Mouse (Mus musculus) neural tube, embryonic 15.5 days (tissue): ENCODE data around the gene Rnf11. TPM values are rescaled to one million over a fixed set of nuclear protein-coding genes. Genes with fewer than 3 reads are reported as not detected.

Source experiments
- ATAC-seq: fragments of 200-750 bp; cut with Nextera tagmentation; 2 replicates; pipeline ENCODE4 v1.8.0; 2017; ENCODE audit warnings: mild to moderate bottlenecking, moderate TSS enrichment, moderate library complexity; ENCODE audit not compliant: low FRiP score
- H3K27ac ChIP-seq: fragments of 300-500 bp; sonication (generic); replicated peaks from 2 replicates; pipeline ENCODE4 v1.5.1; 2015; ENCODE audit warnings: mild to moderate bottlenecking, inconsistent platforms
- H3K27me3 ChIP-seq: fragments of 300-500 bp; sonication (generic); replicated peaks from 2 replicates; pipeline ENCODE4 v1.6.1; 2015; ENCODE audit warnings: inconsistent platforms
- H3K36me3 ChIP-seq: fragments of 300-500 bp; sonication (generic); 2 replicates; pipeline ENCODE4 v1.6.1; 2015; ENCODE audit warnings: inconsistent platforms
- H3K4me1 ChIP-seq: fragments of 300-500 bp; sonication (generic); 2 replicates; pipeline ENCODE4 v1.6.1; 2015; ENCODE audit warnings: inconsistent platforms
- H3K4me2 ChIP-seq: fragments of 300-500 bp; sonication (generic); 2 replicates; pipeline ENCODE4 v1.6.1; 2015; ENCODE audit warnings: inconsistent platforms, mild to moderate bottlenecking, moderate library complexity
- H3K4me3 ChIP-seq: fragments of 300-500 bp; sonication (generic); replicated peaks from 2 replicates; pipeline ENCODE4 v1.5.1; 2015; ENCODE audit warnings: mild to moderate bottlenecking, inconsistent platforms
- H3K9ac ChIP-seq: fragments of 300-500 bp; sonication (generic); replicated peaks from 2 replicates; pipeline ENCODE4 v1.6.1; 2015; ENCODE audit warnings: mild to moderate bottlenecking, inconsistent platforms
- H3K9me3 ChIP-seq: fragments of 300-500 bp; sonication (generic); replicated peaks from 2 replicates; pipeline ENCODE4 v1.6.1; 2016; ENCODE audit warnings: inconsistent platforms
- WGBS: fragments of 180-500 bp; shearing (Covaris S2); methylation state at CpG from one replicate; pipeline ENCODE4 v1.1.7; 2015; ENCODE audit warnings: mixed read lengths; 5-methylcytosine and 5-hydroxymethylcytosine counted together
- polyA plus RNA-seq: library from polyadenylated mRNA; unstranded; fragments of >200 nt; fragmentation: Nextera tagmentation; extraction: Ambion mirVana; gene quantifications from 2 replicates; pipeline ENCODE4 v1.2.1, GENCODE M21; 2015

Rnf11 gene
- polyA plus RNA-seq, 1 experiment from 2014 or later, result 67.8 TPM

DNA sequence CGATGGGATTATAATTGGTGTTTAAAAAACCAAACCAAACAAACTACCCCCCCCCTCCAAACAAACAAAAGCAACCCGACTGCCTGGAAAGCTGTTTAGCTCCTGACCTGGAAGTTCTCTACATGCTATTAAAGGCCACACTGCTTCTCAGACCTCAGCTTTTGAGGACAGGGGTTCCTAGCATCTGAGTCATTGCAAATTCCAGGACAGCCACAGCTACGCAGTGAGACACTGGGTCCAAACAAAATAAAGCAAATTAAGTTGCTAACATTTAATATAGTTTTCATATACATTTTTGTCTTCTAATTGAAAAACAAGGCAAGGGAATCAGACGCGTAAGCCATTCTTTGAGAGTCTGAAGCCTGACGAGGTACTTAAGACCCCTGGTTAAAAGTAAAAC is 40.1 kb downstream of the Rnf11 start:
- Histone ChIP-seq H3K36me3 (no peaks in the 10 kb centered on the region), H3K4me1 (no peaks in the 10 kb centered on the region), H3K27me3 (no peaks in the 10 kb centered on the region), H3K9ac (no peak overlapping the region), H3K4me3 (no peak overlapping the region), H3K27ac (no peak overlapping the region), H3K9me3 (no peaks in the 10 kb centered on the region), H3K4me2 (no peak overlapping the region)
- WGBS, result 82% methylated on average over 6 of the region's 6 CpGs
- ATAC-seq, result no peak

DNA sequence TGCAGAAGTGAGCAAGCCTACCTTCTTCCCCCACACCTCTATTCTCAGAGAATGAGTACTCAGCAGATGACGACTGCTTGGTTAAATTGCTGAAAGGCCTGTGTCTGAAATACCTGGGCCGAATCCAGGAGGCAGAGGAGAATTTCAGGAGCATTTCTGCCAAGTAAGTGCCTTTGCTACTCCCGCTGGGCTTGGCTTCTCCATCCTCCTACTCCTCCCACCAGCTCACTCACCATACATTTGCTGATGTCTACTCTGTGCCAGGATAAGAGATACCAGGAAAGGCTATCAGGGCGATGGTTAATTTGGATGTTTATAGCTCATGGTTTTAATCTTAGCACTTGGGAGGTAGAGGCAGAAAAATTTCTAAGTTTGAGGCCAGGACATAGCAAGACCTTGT is 41.9 kb downstream of the Rnf11 start:
- no peaks in the 10 kb centered on the region for H3K9me3 ChIP-seq
- H3K4me1 ChIP-seq, result no peaks in the 10 kb centered on the region
- 87% methylated on average over 4 of the region's 4 CpGs for WGBS
- H3K4me2 ChIP-seq, result no peak overlapping the region
- H3K36me3 ChIP-seq, result no peaks in the 10 kb centered on the region
- no peak overlapping the region for H3K27ac ChIP-seq
- H3K9ac ChIP-seq, result no peak overlapping the region
- no peak for ATAC-seq
- no peak overlapping the region for H3K4me3 ChIP-seq
- no peaks in the 10 kb centered on the region for H3K27me3 ChIP-seq

DNA sequence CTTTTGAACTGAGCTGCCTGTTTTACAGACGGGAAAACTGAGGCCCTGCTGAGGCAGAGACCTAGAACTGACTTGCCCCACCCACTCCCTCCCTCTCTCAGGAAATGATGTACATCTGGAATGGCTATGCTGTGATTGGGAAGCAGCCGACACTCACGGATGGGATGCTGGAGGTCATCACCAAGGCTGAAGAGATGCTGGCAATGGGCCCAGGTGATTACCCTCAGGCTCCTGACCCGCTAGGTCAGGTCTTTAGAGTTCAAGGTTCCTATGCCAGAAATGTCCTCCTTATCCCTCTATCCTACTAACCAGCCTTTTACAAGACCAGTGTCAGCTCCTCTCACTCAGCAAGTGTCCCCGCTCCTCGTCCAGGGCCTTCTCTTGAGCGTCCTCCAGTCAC is 42.4 kb downstream of the Rnf11 start:
- Histone ChIP-seq H3K4me1 (no peaks in the 10 kb centered on the region), H3K9me3 (no peaks in the 10 kb centered on the region), H3K4me3 (no peak overlapping the region), H3K9ac (no peak overlapping the region), H3K27ac (no peak overlapping the region), H3K36me3 (no peaks in the 10 kb centered on the region), H3K4me2 (no peak overlapping the region), H3K27me3 (no peaks in the 10 kb centered on the region)
- ATAC-seq, result no peak
- WGBS, result 90% methylated on average over 7 of the region's 7 CpGs

DNA sequence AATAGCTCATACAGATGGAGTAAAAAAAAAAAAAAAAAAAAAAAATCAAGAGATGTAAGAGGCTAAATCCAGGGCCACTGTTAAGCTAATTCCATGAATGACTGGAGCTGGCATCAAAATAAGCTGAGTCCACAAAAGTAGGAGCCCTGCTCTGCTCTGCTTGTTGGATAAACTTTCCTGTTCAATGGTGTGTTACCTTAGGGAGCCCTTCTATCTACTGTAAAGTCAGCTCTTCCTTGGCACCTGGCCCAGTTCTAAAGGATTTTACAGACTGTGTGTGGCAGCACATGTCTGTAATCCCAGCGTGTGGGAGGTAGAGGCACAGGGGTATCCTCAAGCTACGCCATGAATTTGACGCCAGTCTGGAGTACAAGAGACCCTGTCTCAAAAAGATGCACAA is 43.5 kb downstream of the Rnf11 start:
- Histone ChIP-seq H3K36me3 (no peaks in the 10 kb centered on the region), H3K4me1 (no peaks in the 10 kb centered on the region), H3K27ac (no peak overlapping the region), H3K9me3 (no peaks in the 10 kb centered on the region), H3K27me3 (no peaks in the 10 kb centered on the region), H3K4me3 (no peak overlapping the region), H3K9ac (no peak overlapping the region), H3K4me2 (no peak overlapping the region)
- WGBS, result 81% methylated on average over 3 of the region's 3 CpGs
- no peak for ATAC-seq

DNA sequence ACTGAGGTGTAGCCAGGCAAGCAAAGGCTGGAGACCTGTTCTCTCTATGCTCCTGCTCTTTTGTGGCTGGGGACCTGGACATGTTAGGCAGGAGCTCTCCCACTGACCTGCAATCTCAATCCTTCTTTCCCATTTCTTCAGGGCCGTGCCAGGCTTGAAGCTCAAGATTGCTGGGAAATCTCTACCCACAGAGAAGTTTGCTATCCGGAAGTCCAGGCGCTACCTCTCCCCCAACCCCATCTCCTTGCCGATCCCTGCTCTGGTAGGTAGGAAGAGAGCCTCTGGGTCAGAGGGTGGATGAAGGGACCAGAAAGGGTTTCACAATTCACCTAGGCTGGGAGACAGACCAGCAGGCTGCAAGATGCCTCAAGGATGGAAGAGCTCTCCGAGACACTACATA is 44.1 kb downstream of the Rnf11 start:
- 98% methylated on average over 5 of the region's 5 CpGs for WGBS
- no peak for ATAC-seq
- no peaks in the 10 kb centered on the region for H3K4me1 ChIP-seq

DNA sequence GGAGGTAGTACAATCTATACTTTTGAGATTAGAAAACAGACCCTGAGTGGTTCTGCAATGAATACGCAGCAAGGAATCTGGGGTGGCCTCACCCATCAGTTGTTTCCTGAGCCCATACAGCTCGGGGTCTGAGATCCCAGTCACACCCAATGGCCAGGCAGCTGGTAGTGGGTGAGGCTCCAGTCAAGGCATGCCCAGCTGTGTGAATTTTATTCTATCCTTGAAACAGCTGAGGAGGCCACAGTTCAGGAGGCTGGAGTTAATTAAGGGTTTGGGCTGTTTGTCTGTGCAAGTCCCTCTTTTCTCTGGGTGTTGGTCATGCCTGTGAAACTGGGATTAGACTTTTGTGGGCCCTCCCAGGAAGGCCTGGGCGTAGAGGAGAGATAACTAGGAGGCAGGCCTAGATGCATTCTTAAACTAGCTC is 44.7 kb downstream of the Rnf11 start:
- Histone ChIP-seq H3K9ac (no peak overlapping the region), H3K9me3 (no peaks in the 10 kb centered on the region), H3K27ac (no peak overlapping the region), H3K4me2 (no peak overlapping the region), H3K36me3 (no peaks in the 10 kb centered on the region), H3K27me3 (no peaks in the 10 kb centered on the region), H3K4me3 (no peak overlapping the region), H3K4me1 (no peaks in the 10 kb centered on the region)
- no peak for ATAC-seq
- WGBS, result 87% methylated on average over 3 of the region's 3 CpGs

More for the DNA sequence above, 44.1 kb downstream of the Rnf11 start:
- H3K4me2 ChIP-seq, result no peak overlapping the region
- H3K27me3 ChIP-seq, result no peaks in the 10 kb centered on the region
- H3K4me3 ChIP-seq, result no peak overlapping the region
- no peaks in the 10 kb centered on the region for H3K36me3 ChIP-seq
- H3K9me3 ChIP-seq, result no peaks in the 10 kb centered on the region
- H3K9ac ChIP-seq, result no peak overlapping the region
- no peak overlapping the region for H3K27ac ChIP-seq

DNA sequence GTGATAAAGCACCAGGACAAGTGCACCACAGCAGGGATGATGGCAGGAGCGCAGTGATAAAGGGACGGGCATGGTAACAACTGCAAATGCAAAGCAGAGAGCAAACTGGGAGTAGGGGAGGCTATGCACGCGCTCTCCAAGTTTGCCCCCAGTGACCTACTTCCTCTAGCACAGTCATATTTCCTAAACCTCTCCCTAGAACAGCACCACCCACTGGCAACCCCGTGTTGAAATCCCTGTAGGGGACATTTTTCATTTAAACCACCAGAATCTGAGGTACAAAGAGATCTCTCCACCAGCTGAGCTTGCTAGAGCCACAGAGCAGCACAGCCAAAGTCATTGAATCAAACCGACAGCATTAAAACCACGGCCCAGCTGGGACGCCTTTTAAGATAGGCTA is 45.4 kb downstream of the Rnf11 start:
- H3K27ac ChIP-seq, result no peak overlapping the region
- H3K4me1 ChIP-seq, result no peaks in the 10 kb centered on the region
- H3K4me3 ChIP-seq, result no peak overlapping the region
- H3K27me3 ChIP-seq, result no peaks in the 10 kb centered on the region
- 67% methylated on average over 8 of the region's 8 CpGs for WGBS
- ATAC-seq, result no peak
- no peak overlapping the region for H3K9ac ChIP-seq
- no peaks in the 10 kb centered on the region for H3K9me3 ChIP-seq
- no peaks in the 10 kb centered on the region for H3K36me3 ChIP-seq
- no peak overlapping the region for H3K4me2 ChIP-seq

DNA sequence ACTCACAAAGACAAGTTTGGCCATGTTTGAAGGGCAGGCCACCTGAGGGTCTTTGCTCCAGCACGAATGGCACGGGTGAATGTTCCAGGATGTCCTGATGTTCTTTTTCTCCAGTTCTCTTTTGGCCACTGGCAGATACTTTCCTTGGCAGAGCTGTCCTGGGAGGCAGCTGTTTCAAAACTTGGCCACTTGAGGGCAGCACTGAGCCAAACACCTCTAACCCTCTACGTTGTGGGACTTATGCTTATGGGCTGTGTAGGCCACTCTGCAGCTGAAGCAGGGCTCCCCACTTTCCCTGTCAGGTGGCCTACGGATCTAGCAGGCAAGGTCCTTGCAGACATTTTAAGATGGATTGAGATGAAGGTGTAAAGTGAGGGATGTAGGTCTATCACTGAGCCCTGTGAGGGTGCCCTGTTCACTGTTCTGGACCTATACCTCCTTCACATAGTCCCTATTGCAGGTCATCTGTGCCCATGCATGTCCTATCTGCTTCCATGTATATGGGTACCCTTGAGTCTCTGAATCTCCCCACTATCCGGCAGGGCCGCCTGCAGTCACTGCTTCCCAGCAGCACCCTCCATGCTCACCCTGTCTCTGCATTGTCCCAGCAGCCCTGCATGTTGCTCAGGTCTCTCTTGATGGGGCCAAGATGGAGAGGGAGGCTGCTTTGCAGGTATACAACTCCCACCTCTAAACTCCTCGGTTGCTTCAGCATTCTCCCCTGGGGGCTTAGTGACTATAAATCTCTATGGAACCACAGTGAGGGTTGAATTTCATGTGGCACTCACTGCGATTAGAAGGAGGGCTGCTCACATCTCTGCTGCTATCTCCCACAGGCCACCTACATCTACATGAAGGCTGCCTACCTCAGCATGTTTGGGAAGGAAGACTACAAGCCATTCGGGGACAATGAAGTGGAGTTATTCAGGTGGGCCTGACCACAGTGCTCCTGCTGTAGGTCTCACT is 46.3 kb downstream of the Rnf11 start:
- Histone ChIP-seq H3K36me3 (no peaks in the 10 kb centered on the region), H3K4me3 (no peak overlapping the region), H3K27ac (no peak overlapping the region), H3K9me3 (no peaks in the 10 kb centered on the region), H3K9ac (no peak overlapping the region), H3K4me1 (no peaks in the 10 kb centered on the region), H3K27me3 (no peaks in the 10 kb centered on the region), H3K4me2 (no peak overlapping the region)
- 49% methylated on average over 9 of the region's 9 CpGs for WGBS
- ATAC-seq, result peak; percentile 35; the same call in 1 of the 2 replicates

DNA sequence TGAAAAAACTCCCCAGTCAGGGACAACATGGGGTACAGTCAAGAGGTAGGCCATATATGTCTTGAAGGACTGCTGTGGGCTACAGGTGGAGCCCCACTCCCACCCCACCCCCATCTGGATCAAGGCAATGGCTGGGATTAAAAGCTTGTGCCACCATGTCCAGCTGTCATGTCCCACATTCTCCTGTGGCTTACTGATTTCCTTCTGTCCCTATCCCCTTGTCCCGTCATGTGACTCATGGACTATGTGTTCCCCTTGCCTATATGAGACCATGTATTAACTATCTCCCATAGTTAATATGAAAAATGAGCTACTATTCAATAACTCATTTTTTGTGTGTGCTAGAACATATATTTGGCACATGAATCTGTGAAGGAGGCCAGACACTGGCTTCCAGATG is 50.3 kb downstream of the Rnf11 start:
- 92% methylated on average over 1 of the region's 1 CpGs for WGBS
- H3K4me3 ChIP-seq, result no peak overlapping the region
- no peaks in the 10 kb centered on the region for H3K9me3 ChIP-seq
- peaks cover 5% of the 10 kb centered on the region; the same call in 1 of the 2 replicates for H3K4me1 ChIP-seq
- no peaks in the 10 kb centered on the region for H3K27me3 ChIP-seq
- H3K27ac ChIP-seq, result no peak overlapping the region
- no peak overlapping the region for H3K4me2 ChIP-seq
- no peak overlapping the region for H3K9ac ChIP-seq
- ATAC-seq, result no peak
- H3K36me3 ChIP-seq, result no peaks in the 10 kb centered on the region

DNA sequence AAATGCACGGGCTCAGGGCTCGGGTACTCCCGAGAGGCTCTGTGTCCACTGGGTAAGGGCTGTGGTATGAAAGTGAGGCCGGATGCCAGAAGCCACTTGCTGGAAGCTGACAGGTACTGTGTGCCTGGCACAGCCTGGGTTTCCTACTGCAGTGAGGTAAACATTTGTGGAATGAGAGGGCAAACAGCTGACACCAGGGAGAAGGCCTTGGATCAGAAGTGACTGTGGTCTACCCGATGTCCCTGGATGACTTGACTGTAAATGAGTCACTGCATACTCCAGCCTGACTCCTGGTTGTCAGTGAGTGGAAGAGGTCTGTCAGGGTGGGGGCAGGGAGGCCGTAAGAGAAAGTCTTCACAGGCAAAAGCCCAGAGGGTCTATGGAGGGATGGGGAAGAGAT is 50.9 kb downstream of the Rnf11 start:
- Histone ChIP-seq H3K27ac (no peak overlapping the region), H3K9me3 (no peaks in the 10 kb centered on the region), H3K36me3 (no peaks in the 10 kb centered on the region), H3K9ac (no peak overlapping the region), H3K27me3 (no peaks in the 10 kb centered on the region), H3K4me3 (no peak overlapping the region), H3K4me1 (peaks cover 5% of the 10 kb centered on the region; the same call in 1 of the 2 replicates), H3K4me2 (no peak overlapping the region)
- no peak for ATAC-seq
- WGBS, result 87% methylated on average over 6 of the region's 6 CpGs

DNA sequence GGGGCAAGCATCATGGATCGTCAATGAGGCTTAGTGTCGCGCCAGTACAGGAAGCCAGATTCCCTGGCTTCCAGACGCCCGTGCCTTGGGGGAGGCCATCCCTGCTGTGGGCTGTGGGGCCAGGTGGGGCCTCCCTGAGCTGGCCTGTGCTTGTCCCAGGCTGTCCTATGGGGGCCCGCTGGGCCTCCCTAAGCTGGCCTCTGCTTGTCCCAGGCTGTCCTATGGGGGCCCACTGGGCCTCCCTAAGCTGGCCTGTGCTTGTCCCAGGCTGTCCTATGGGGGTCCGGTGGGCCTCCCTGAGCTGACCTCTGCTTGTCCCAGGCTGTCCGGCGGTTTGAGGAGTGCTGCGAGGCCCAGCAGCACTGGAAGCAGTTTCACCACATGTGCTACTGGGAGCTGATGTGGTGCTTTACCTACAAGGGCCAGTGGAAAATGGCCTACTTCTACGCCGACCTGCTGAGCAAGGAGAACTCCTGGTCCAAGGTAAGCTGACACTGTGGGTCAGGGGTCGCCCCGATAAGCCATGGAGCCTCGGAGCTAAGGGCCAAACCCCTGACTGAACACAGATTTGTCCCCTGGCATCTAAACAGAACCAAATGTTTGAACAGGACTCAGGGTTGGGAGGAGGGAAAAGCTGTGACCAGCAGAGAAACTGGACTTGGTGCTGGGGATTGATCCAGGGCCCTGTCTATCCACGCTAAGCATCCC is 51.7 kb downstream of the Rnf11 start:
- ATAC-seq, result peak; percentile 12; the same call in 1 of the 2 replicates
- 83% methylated on average over 16 of the region's 16 CpGs for WGBS
- H3K4me3 ChIP-seq, result no peak overlapping the region
- H3K36me3 ChIP-seq, result no peaks in the 10 kb centered on the region
- H3K4me1 ChIP-seq, result peaks cover 5% of the 10 kb centered on the region; the same call in 1 of the 2 replicates
- H3K9ac ChIP-seq, result no peak overlapping the region
- no peak overlapping the region for H3K4me2 ChIP-seq
- H3K27me3 ChIP-seq, result no peaks in the 10 kb centered on the region
- H3K9me3 ChIP-seq, result no peaks in the 10 kb centered on the region
- H3K27ac ChIP-seq, result no peak overlapping the region

DNA sequence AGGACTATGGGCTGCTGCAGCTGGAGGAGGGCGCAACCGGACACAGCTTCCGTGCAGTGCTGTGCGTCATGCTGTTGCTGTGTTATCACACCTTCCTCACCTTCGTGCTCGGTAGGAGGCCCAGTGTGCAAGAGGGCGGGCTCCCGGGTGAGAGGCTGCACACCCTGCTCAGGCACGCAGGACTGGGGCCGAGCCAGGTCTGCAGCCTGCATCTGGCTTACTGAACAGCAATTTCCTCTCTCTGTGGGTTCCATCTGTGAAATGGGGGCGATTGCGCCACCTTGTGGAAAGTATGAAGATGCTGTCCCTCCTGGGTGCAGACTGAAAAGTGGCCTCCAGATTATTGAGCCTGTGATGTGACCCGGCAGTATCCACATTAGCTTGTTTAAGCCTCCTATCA is 53.7 kb downstream of the Rnf11 start:
- no peak overlapping the region for H3K9ac ChIP-seq
- WGBS, result 59% methylated on average over 13 of the region's 13 CpGs
- H3K36me3 ChIP-seq, result no peaks in the 10 kb centered on the region
- ATAC-seq, result no peak; the same call in 1 of the 2 replicates
- H3K4me3 ChIP-seq, result no peak overlapping the region
- peaks cover 5% of the 10 kb centered on the region; the same call in 1 of the 2 replicates for H3K4me1 ChIP-seq
- no peak overlapping the region for H3K27ac ChIP-seq
- H3K9me3 ChIP-seq, result no peaks in the 10 kb centered on the region
- H3K27me3 ChIP-seq, result no peaks in the 10 kb centered on the region
- no peak overlapping the region for H3K4me2 ChIP-seq
